Mouse (Mus musculus): ENCODE measurements around the gene Il15ra.

The Il15ra gene

DNA sequence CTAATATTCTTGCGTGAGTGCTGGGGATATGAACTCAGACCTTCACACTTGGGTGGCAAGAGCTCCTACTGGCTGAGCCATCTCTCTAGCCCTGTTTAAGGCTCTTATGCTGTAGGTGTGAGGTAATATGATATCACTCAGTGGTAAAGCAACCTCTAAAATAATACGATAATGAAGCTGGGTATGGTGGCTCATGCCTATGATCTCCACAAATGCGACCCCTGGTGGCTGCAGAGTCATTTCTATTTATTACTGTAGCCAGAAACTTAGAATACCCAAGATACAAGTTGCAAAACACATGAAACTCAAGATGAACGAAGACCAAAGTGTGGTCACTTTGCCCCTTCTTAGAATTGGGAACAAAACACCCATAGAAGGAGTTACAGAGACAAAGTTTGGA lies 5.0 kb downstream of the Il15ra start:
- DNase-seq, result peak; percentile 30

DNA sequence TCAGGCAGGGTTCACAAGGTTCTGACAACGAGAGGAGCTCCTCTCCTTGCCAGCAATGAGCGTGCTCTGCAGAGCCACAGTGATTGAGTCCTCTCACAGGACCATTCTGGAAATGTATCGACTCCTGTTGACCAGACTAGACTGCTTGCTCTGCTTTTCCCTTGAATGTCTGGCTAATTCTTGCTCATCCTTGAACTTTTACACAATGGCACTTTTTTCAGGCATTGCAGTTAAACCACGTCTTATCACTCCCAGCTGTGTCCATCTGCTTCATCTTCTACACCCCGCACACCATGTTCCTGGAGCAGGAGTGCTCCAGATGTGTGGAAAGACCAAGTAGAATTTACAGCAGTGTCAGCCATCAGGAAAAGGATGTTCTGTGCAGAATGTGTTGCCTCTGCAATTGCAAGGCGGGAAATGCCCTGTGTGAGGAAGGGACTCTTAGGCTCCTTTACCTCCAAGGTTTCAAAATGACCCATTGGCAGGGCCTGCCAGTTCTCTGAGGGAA lies 7.4 kb downstream of the Il15ra start:
- DNase-seq, result no peak

- DNase-seq, result no peak
These were observed 7.9 kb downstream of the Il15ra start for GRCm38 (mm10) chr2:11713021-11713420.

- DNase-seq, result peak; percentile 40
These were observed 9.4 kb downstream of the Il15ra start for GRCm38 (mm10) chr2:11714535-11714934.

GRCm38 (mm10) chr2:11718573-11718972 lies 13.5 kb downstream of the Il15ra start:
- DNase-seq, result no peak

DNA sequence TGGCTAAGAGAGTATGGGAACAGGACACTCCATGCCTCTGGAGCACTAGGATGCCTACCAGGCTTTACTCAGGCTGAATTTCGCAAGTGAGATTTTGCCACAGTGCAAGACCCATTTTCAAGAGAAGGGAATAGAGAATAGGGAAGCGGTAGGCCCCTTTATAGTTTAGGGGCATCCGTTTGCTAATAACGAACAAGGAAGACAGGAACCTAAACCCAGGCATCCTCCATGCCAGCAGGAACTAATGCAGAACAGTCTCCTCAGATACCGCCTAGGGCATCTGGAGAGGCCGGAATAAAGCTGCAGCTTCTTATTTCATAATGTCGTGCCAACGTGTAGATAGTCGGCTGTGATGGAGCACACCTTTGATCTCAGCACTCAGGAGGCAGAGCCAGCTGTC lies 17.5 kb downstream of the Il15ra start:
- DNase-seq, result no peak

DNA sequence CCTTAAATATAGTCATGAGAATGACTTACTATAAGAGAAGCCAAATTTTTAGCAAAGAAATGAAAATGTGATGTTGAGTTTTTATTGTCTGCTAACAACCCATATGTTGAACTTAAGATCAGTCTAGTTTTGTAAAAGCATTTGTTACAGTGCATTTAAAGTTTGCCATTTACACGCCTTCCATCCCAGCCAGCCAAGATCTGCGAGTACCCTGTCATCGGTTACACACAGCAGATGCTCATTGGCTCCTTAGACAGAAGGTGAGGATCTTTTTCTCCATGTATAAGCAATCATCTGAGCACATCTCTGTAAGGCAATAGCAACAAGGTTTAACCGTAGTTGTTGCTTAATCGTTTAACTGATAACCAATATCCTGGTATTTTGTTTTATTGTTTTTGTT lies 22.5 kb downstream of the Il15ra start:
- no peak for DNase-seq

DNA sequence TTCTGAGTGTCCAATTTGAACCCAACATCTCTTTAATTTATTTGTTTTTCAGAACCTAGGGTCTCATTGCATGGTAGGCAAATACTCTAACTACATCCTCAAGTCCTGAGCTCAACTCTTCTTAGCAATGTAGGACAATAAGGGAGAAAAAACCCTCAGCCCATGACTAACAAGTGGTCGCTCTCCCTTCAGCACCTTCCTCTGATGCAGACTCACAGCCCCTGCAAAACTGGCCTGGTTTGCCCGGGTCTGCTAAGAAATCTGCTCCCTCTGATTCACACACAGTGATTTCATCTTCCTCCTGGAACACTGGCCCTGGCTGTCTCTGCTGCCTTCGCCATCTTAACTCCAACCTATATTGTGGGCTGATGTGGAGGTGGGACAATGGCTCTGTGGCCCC lies 24.0 kb downstream of the Il15ra start:
- DNase-seq, result no peak

DNA sequence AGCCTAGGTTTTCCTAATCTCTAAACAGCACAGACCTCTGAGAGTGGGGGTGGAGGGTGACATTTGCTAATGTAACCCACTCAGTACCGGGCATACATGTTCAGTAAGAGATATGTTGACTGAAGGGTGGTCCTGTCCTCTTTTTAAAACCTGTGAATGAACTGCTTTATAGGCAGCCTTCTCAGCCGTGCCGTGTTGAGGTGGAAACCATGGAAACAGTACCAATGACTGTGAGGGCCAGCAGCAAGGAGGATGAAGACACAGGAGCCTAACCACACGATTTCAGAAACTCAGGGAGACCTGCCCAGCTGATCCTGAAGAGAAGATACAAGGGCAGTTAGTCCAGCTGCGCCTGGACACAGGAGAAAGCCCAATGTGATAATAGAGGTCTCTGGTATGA lies 27.9 kb downstream of the Il15ra start:
- DNase-seq, result no peak

GRCm38 (mm10) chr2:11735853-11736252 lies 30.8 kb downstream of the Il15ra start:
- DNase-seq, result no peak

- no peak for DNase-seq
These were observed 33.7 kb downstream of the Il15ra start for GRCm38 (mm10) chr2:11738794-11739193.

DNA sequence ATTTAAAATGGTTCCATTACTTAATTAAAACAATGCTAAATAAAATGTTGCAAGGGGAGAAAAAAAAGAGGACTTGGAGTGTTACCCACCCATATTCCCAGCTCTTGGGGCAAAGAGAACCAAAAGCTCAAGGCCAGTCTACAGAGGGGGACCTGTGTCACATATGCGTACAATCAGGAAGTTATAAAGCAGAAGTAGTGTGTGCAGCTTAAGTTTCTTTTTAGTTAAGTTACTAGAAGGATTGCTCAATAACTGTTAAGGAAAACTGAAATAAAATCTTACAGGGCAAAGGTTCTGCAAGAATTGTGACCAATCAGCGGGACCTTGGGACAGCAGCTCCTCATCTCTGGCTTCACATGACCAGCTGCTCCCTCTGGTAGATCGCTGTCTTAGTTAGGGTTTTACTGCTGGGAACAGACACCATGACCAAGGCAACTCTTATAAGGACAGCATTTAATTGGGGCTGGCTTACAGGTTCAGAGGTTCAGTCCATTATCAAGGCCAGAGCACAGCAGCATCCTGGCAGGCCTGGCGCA lies 34.5 kb downstream of the Il15ra start:
- DNase-seq, result no peak

DNA sequence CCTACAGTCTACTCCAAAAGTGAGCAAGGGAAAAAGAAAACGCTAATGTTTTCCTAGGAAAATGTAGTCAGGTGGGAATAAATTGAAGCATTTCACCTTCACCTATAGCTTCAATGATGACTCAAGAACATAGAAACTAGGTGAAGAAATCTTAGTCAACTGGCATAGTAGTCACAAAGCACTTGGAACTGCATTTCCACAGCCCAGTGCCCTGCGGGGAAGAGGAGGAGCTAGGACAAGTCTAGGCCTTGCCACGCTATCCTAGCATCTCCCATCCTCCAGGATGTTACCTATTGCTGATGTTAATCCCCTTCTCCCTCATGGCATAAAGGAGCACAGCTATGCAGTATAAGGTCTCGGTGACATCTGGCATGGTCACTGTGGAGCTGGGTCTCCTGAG lies 57.5 kb downstream of the Il15ra start:
- DNase-seq, result no peak

GRCm38 (mm10) chr2:11765694-11766093 lies 60.6 kb downstream of the Il15ra start:
- no peak for DNase-seq

DNA sequence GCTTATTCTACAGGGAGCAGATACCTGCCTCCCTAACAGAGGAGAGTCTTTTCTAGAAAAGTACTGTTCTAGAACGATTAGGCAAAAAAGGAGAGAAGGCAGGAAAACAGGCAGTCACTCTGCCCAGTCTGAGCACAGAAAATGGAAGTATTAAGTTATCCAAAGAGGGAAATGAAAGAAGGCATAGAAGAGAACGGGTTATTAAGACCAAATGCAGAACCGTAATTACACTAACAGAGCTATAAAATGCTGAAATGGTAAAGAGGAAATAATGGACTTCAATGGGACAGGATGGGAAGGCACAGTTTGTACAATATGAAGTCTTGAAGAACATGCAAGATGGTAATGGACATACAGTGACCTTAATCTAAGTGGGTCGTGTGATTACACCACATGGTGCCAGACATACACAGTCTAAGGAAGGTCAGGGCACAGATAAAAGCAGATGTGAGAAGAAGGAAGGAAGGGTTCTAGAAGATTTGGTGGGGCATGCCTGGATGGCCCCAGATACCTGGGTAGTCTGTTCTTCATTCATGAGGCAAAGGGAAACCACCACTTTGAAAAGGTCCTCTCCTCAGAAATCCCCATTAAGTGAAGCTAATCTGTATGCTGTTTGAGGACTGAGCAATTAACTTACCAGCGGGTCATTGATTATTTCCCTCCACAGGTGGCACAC lies 61.5 kb downstream of the Il15ra start:
- DNase-seq, result no peak

DNA sequence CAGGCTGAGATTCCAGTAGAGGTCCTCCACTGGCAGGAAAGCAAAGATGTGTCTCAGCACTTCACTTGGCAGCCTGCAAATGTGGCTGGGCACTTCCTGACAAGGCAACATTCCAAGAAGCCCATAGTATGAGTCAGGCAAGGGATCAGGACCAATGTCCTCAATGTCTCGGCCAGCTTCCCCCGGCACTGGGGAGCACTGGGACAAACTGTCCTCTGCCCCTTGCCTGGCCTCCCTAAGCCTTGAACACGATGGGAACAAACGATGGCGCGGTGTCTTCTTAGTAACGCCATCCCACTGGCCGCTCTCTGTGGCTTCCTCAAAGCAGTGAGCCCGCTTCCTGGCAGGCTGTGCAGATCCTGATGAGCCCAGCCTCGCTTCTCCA lies 62.1 kb downstream of the Il15ra start:
- DNase-seq, result no peak

GRCm38 (mm10) chr2:11771701-11772100 lies 66.6 kb downstream of the Il15ra start:
- DNase-seq, result no peak

DNA sequence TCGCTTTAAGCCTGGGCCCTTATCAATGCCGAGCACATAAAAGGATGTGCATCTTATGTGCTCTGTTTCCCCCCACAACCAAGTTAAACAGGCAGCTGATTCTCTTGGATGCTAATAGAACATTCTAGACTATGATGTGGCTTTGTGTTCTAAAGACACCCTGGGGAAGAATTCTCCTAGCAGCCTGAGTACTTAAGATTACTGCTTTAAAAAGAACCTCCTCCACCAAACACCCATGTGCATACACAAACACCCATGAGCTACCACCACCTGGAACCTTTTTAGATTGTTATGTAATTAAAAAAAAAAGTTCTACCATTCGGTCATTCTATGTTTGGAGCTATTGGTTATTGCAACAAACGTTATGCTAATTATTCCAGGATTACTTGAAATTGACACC lies 67.3 kb downstream of the Il15ra start:
- no peak for DNase-seq

- DNase-seq, result no peak
These were observed 69.3 kb downstream of the Il15ra start for GRCm38 (mm10) chr2:11774426-11774825.

DNA sequence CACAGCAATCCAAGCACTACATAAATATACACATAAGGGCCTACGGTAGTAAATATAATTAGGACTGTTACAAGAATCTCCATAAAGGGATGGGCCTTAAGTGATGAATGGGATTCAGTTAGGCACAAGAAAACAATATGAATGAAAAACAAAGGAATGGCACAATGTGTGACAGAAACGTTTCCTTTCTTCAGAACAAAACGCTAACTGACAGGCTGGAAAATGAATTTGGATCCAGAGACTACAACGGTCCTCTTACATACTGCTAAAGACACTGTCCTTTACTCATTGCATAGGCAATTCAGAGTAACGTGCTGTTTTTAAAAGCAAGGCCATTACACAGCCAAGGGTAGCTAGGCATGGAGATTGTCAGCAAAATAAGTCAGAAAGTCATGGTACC lies 70.0 kb downstream of the Il15ra start:
- no peak for DNase-seq

DNA sequence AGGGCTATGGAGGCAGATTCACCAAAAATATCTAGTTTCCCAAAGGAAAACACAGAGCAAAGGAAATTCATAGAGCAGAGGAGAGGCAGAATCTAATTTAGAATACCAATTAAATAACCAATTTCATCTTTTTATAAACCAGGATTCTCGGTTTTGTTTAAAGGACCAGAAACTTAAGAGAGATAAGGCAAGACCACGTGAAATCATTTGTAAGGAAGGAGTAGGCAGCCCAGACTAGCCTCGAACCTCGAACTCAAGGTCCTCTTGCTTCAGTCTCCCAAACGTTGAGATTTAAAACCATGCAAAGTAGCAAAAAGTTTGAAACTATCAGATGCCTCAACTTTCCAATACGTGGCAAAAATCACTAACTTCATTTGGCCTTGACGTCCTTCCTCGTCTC lies 71.3 kb downstream of the Il15ra start:
- DNase-seq, result no peak

DNA sequence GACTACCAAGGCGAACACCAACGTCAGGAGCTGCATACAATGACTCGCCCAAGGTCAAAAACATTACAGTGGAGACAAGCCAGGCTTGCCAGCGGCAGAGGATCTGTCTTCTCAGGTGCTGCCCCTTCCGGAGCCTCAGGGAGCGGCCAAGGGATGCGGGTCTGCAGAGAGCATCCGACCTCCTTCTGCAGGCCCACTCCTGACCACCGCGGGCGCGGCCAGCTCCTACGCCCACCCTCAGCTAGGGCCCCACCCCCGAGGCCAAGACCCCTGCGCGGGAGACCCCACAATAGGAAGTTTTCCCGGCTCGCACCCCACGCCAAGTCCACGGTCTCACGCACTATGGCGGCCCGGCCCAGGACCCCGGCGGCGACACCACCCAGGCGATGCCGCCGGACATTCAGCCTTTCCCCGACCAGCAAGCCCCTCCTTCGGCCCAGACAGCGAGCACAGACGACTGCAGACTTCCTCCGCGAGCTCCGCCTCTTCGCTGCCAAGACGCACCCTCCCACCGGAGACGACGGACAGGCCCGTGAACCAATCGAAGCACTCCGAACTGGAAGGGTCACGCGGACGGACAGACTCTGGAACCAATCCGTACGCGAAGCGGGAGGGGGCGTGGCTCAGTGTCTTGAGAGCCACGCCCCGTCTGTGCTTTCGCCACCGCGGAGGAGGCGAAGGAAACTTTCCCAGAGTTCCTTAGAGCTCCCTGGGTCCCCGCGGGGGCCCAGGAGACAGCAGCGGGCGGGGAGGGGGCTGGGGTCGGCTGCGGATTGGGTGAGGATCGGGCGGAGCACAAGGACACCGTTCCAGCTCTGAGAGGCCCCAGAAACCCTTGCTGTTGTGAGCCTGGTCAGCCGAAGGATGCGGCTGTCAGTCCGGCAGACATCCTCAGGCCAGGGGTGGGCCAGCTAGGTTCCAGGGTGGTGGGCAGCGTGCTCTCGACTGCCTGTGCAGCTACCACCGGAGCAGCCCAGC lies 72.3 kb downstream of the Il15ra start, which contains the start of the genes Fbh1 and Ankrd16:
TSS of gene Fbh1 (minus strand) at position 492 of the 978 bp plus-strand sequence.
TSS of gene Ankrd16 (plus strand) at position 786 of the 978 bp plus-strand sequence.
- DNase-seq, result peak; percentile 100

DNA sequence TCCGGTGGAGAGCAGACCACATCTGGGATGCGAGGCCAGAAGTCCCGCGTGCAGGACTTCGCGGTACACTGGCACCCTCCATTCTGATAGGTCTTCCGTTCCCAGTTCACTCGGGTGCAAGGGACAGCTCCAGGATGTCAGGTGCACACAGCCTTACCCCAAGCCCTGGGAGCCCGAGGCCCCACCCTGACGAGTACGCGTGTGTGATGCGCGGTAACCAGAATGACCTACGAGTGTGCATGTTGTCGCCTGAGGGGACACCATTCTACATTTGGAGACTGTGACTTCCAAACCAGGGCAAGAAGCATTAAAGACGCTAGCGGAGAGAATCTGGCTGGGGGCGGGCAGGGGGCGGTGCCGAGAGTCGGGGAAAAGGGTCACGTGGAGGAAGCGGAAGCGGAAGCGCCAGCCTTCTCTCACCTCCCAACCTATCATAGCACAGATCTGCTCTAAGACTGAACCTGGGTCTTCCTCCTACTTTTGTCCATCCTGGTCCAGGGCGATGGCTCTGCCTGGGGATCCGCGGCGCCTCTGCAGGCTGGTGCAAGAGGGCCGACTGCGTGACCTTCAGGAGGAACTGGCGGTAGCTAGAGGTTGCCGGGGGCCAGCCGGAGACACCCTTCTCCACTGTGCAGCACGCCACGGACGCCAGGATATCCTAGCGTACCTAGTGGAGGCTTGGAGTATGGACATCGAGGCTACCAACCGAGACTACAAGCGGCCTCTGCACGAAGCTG lies 73.2 kb downstream of the Il15ra start:
- DNase-seq, result peak; percentile 79

Data from right cerebral cortex, postnatal 14 days (tissue).